Mouse (Mus musculus): ENCODE data around the gene Ddx11. TPM values are rescaled to one million over a fixed set of nuclear protein-coding genes. Genes with fewer than 3 reads are reported as not detected.

The Ddx11 gene
- 2.0 and 4.2 TPM in 2 replicates for polyA plus RNA-seq (2012; rRNA removed; ENCODE audit: low replicate concordance)

GRCm38 (mm10) chr17:66123066-66123815 lies at the start of gene Ddx11:
TSS of gene Ddx11 (plus strand) at chr17:66123520.

GRCm38 (mm10) chr17:66076934-66077333 lies 46.4 kb upstream of the Ddx11 start, which contains the start of gene Ankrd12:
TSS of gene Ankrd12 (minus strand) at chr17:66077089.

DNA sequence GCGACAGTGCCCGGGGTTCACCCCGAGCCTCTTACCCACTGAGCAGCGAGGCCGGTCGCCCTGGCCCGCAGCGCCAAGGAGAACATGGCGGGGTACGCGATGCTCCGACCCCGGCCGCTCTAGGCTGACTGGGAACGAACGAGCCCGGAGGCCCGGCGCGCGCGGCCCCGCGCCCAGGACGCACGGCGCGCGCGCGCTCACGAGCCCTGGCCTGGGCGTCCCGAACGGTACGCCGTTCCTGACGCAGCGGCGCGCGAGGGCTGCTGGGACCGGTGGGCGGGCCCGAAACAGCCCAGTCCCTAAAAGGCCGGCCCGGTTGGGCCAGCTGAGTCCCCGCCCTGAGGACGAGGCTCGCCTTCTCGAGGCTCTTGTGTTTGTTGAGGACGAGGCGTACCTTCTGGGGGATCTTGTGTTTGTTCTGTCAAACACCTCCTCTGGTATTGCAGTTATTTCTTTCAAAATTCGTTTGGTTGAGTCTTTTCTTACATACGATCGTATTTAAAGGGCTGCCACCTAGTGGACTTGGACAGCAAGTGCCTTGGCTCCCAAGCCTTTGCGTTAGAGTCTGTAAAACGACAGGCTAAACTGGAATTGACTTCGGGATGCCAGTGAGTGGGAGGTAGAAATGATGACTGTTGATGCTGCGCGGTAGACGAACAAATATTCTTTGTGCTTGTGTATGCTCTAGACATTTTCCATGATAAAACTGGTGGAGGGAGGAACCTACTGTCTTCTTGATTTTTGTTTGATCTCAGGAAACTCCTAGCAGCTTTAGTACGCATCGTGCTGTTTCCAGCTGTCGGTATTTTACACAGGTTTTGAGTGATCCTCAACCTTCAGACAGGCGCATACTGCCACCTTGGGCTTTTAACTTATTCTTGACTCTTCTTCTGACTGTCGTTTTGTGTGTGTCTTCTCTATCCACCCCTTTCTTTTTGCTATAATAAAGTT lies 21.7 kb upstream of the Ddx11 start, which contains the start of gene Ndufv2:
Ndufv2 (minus strand) TSS at position 180 of the 951 bp plus-strand sequence.

DNA sequence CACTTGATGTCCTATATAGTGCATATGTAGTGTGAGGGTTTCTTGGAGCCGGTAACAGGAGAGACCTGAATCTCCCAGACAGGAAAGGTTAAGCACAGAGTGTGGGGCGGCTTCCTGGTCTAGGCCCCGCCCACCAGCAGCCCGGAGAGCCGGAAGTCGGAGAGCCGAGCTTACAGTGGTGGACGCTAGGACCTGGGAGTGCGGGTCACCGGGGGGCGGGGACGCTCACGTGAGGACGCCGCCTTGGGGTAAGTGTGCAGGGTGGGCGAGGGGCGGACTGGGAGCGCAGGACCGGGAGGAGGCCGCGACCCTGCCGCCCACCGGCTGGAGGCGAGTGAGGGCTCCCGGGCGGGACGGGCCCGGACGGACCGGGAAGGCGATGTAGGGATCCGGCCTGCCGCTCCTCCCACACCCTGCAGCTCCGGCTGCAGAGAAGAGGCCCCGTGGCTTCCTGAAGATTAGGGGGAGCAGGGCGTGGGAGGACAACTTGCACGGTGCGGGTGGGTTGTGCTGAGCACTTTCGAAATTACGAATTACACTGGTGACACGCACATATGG lies 11.8 kb upstream of the Ddx11 start, which contains the start of gene Washc1:
Washc1 (plus strand) TSS at position 144 of the 558 bp plus-strand sequence.

Other genes with a start within 250 kb of the Ddx11 start
- 18.3 and 23.5 TPM in 2 replicates for gene Ralbp1, start 237.7 kb upstream of the Ddx11 start, polyA plus RNA-seq (2012; rRNA removed; ENCODE audit: low replicate concordance)
- gene Twsg1, start 172.3 kb upstream of the Ddx11 start, polyA plus RNA-seq (2012; rRNA removed; ENCODE audit: low replicate concordance), result 7.2 and 17.4 TPM in 2 replicates
- gene Ankrd12, start 46.4 kb upstream of the Ddx11 start, polyA plus RNA-seq (2012; rRNA removed; ENCODE audit: low replicate concordance), result 0.57 and 0.85 TPM in 2 replicates
- gene Ndufv2, start 22.0 kb upstream of the Ddx11 start, polyA plus RNA-seq (2012; rRNA removed; ENCODE audit: low replicate concordance), result 32.1 and 33.1 TPM in 2 replicates
- gene Washc1, start 12.0 kb upstream of the Ddx11 start, polyA plus RNA-seq (2012; rRNA removed; ENCODE audit: low replicate concordance), result 20.9 and 33.3 TPM in 2 replicates